Mouse (Mus musculus): Measurements from ENCODE around the gene Megf9. TPM values are rescaled to one million over a fixed set of nuclear protein-coding genes. Genes with fewer than 3 reads are reported as not detected.

Megf9 gene
- polyA plus RNA-seq, 1 experiment from 2014 or later = 10.5 TPM

DNA sequence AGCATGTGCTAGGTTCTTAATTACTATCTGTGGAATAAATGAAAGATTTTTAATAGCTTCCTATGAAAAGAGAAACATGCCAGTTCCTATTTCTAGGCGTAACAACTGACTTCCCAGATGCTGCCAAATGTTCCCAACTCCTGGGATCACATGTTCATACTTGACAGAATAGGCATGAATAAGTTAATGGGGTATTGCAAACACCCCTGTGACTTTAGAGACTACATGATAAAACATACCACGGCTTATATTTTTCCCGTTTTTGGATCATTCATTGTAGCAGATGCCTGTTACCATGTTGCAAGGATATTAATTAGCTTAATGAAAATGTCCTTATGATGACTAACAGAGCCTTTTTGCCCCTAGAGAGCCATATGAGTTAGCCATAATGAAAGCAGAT, 88.0 kb downstream of the Megf9 start:
- WGBS = 88% methylated on average over 3 of the region's 3 CpGs
- Histone ChIP-seq H3K4me1 (ENCODE audit: insufficient read depth, low read depth, low read length) (no peaks in the 10 kb centered on the region), H3K4me2 (replicated peaks; ENCODE audit: low read depth, low read length) (no peak overlapping the region), H3K27me3 (replicated peaks; ENCODE audit: insufficient read depth, low read length) (no peaks in the 10 kb centered on the region), H3K9ac (replicated peaks; ENCODE audit: low read depth) (no peak overlapping the region), H3K36me3 (ENCODE audit: insufficient read depth, low read length) (no peaks in the 10 kb centered on the region), H3K27ac (ENCODE audit: low read length) (no peak overlapping the region), H3K9me3 (ENCODE audit: low read length) (no peaks in the 10 kb centered on the region), H3K4me3 (ENCODE audit: low read depth, low read length) (no peak overlapping the region)
- no peak for TF ChIP-seq EP300 (IDR thresholded peaks at IDR 0.05)
- TF ChIP-seq CTCF (IDR thresholded peaks at IDR 0.05) = no peak
- DNase-seq (ENCODE audit: low spot score) (no peak), ATAC-seq (no peak)

DNA sequence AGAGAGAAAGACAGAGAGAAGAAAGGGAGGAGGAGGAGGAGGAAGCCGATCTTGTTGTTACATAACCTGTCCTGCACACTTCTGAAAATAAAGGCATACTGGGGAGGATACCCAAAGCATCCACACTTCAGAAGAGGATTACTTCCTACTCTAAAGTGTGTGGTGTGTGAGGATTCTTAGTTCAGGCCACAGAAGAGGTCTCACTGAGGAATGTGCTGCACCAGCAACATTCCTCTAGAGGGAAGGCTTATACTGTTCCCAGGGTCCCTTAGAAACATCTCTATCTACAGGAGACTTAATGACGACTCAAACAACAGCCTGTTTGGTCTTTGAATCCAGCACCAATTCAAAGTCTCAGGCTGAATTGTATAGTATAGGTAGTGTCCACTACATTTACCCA, 114.6 kb downstream of the Megf9 start:
- 42% methylated on average over 2 of the region's 2 CpGs for WGBS
- Histone ChIP-seq H3K9me3 (ENCODE audit: low read length) (no peaks in the 10 kb centered on the region), H3K4me3 (ENCODE audit: low read depth, low read length) (no peak overlapping the region), H3K4me2 (replicated peaks; ENCODE audit: low read depth, low read length) (no peak overlapping the region), H3K27ac (ENCODE audit: low read length) (no peak overlapping the region), H3K9ac (replicated peaks; ENCODE audit: low read depth) (no peak overlapping the region), H3K4me1 (ENCODE audit: insufficient read depth, low read depth, low read length) (no peaks in the 10 kb centered on the region), H3K36me3 (ENCODE audit: insufficient read depth, low read length) (no peaks in the 10 kb centered on the region), H3K27me3 (replicated peaks; ENCODE audit: insufficient read depth, low read length) (no peaks in the 10 kb centered on the region)
- ATAC-seq = no peak
- DNase-seq (ENCODE audit: low spot score) = no peak
- no peak for TF ChIP-seq EP300 (IDR thresholded peaks at IDR 0.05)
- no peak for TF ChIP-seq CTCF (IDR thresholded peaks at IDR 0.05)

DNA sequence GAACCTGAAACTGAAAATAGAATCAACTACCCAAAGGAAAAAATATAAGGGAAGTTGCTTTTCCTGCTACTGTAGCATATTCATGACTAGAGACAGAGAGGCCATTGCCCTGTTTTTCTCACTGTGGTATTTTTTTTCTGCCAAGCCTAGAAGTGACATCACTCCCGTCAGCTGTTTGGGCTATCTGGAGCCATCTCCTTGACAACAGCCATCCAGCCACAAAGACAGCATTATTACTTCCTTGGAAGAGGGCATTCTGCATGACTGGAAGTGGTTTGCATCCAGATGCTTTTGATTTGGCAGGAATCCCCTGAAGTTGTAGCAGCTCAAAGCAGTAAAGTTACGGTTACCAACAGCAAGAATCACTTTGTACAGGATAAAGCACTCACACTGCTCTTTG, 122.7 kb downstream of the Megf9 start:
- Histone ChIP-seq H3K9me3 (ENCODE audit: low read length) (no peaks in the 10 kb centered on the region), H3K4me1 (ENCODE audit: insufficient read depth, low read depth, low read length) (peaks cover 3% of the 10 kb centered on the region), H3K27ac (ENCODE audit: low read length) (no peak overlapping the region), H3K9ac (replicated peaks; ENCODE audit: low read depth) (no peak overlapping the region), H3K36me3 (ENCODE audit: insufficient read depth, low read length) (no peaks in the 10 kb centered on the region), H3K4me3 (ENCODE audit: low read depth, low read length) (no peak overlapping the region), H3K27me3 (replicated peaks; ENCODE audit: insufficient read depth, low read length) (no peaks in the 10 kb centered on the region), H3K4me2 (replicated peaks; ENCODE audit: low read depth, low read length) (no peak overlapping the region)
- WGBS = 71% methylated on average over 2 of the region's 2 CpGs
- TF ChIP-seq CTCF (IDR thresholded peaks at IDR 0.05) (no peak), EP300 (IDR thresholded peaks at IDR 0.05) (no peak)
- DNase-seq (ENCODE audit: low spot score) (no peak), ATAC-seq (no peak)

DNA sequence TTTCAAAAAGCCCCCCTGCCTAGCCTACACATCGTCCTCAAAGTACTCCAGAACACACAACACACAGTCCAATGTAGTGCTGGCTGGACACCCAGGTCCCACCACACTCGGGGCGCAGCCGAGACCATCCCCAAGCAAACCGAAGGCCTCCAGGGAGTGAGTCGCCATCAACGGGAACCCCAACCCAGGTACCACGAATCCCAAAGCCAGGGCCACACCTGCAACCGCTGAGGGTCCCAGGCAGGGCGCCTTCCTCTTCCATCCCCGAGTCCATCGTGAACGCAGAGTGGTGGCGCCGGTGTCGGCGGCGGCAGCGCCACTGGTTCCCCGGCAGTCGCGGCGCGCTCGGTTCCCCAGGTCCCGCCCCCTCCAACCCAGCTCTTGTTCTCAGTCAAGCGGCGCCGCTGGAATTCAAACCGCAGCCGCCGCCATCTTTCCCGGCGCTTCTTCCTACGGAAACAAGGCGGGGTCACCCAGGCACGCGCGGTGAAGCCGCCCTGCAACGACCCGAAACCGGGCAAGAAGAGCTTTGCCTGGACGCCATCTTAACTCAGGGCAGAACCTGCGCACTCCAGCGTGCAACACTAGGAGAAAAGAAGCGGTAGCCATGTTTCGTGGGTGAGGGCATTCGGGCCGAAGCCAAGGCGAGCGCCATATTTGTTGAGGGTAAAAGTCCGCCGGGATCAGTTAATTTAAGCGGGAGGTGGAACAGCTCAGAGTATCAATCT, 124.6 kb downstream of the Megf9 start, which contains the start of gene Cdk5rap2:
Cdk5rap2 (minus strand) TSS at position 450 of the 728 bp plus-strand sequence.
- peak; percentile 99 for DNase-seq (ENCODE audit: low spot score)
- Histone ChIP-seq H3K36me3 (ENCODE audit: insufficient read depth, low read length) (no peaks in the 10 kb centered on the region), H3K9me3 (ENCODE audit: low read length) (no peaks in the 10 kb centered on the region), H3K27me3 (replicated peaks; ENCODE audit: insufficient read depth, low read length) (no peaks in the 10 kb centered on the region), H3K27ac (ENCODE audit: low read length) (no peak within 1 kb of the TSS), H3K4me3 (ENCODE audit: low read depth, low read length) (peak within 1 kb of the TSS; percentile 74), H3K4me1 (ENCODE audit: insufficient read depth, low read depth, low read length) (peaks cover 3% of the 10 kb centered on the region), H3K4me2 (replicated peaks; ENCODE audit: low read depth, low read length) (peak within 1 kb of the TSS; percentile 91), H3K9ac (replicated peaks; ENCODE audit: low read depth) (peak within 1 kb of the TSS; percentile 62)
- WGBS = under 1% methylated on average over 54 of the region's 55 CpGs
- ATAC-seq = peak; percentile 100
- TF ChIP-seq CTCF (IDR thresholded peaks at IDR 0.05) (peak; percentile 38; the same call in 1 of the 2 replicates), EP300 (IDR thresholded peaks at IDR 0.05) (peak; percentile 46; the same call in 1 of the 2 replicates)

DNA sequence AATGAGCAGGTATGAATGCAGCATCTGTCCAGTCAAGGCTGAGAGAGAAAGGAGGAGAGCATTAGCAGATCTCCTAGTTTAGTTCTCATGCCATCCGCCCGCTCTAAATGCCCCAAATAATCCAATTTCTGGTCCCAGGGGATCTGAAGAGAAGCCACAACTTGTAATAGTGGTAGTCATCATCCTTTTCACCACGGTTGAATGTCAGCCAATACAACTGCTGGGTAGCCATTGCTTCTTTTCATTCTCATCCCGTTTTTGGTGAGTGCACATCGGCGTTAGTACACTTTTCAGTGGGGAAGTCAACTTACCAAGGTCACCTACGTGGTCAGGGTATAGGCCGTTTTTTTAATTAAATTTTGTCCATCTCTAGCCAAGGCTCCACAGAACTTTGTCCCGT, 125.3 kb downstream of the Megf9 start:
- Histone ChIP-seq H3K4me1 (ENCODE audit: insufficient read depth, low read depth, low read length) (peaks cover 3% of the 10 kb centered on the region), H3K36me3 (ENCODE audit: insufficient read depth, low read length) (no peaks in the 10 kb centered on the region), H3K27me3 (replicated peaks; ENCODE audit: insufficient read depth, low read length) (no peaks in the 10 kb centered on the region), H3K27ac (ENCODE audit: low read length) (no peak overlapping the region), H3K9ac (replicated peaks; ENCODE audit: low read depth) (peak overlapping the region; percentile 62; the same call in 1 of the 2 replicates), H3K4me2 (replicated peaks; ENCODE audit: low read depth, low read length) (peak overlapping the region; percentile 91), H3K4me3 (ENCODE audit: low read depth, low read length) (peak overlapping the region; percentile 74), H3K9me3 (ENCODE audit: low read length) (no peaks in the 10 kb centered on the region)
- TF ChIP-seq EP300 (IDR thresholded peaks at IDR 0.05) (no peak), CTCF (IDR thresholded peaks at IDR 0.05) (no peak)
- DNase-seq (ENCODE audit: low spot score) (no peak), ATAC-seq (no peak)
- 9% methylated on average over 9 of the region's 9 CpGs for WGBS

DNA sequence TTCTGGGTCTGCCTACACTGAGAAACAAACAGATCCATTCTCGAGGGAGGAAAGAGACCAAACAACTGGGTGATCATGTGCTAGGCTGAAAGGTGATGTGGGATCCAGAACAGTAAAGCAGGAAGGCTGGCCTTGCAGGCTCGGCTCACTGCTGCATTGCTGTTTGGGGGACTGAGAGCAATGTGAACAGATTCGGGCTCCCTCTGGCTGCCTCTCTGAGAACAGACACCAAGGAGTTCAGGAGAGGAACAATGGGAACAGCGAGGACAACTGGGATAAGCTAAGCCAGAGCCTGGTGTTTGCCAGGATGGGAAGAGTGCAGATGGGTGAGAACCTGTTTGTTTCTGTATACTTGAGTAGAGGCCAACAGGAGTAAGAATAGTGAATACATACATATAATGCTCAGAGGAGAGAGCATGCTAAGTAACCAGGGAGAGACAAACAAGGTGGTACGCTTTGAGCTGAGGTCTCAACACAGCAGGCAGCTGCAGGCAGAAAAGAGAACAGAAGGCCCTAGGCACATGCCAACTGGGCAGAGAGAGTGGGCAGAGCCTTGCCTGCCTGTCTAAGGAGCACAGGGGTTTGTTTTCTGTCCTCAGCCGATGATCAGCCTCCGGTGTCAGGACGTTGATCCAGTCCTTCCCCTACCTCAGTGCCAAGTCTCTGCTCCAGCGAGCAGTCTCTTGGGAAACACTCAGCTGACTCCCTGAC, 132.5 kb downstream of the Megf9 start:
- Histone ChIP-seq H3K9ac (replicated peaks; ENCODE audit: low read depth) (no peak overlapping the region), H3K27me3 (replicated peaks; ENCODE audit: insufficient read depth, low read length) (no peaks in the 10 kb centered on the region), H3K27ac (ENCODE audit: low read length) (no peak overlapping the region), H3K36me3 (ENCODE audit: insufficient read depth, low read length) (no peaks in the 10 kb centered on the region), H3K4me2 (replicated peaks; ENCODE audit: low read depth, low read length) (no peak overlapping the region), H3K4me1 (ENCODE audit: insufficient read depth, low read depth, low read length) (no peaks in the 10 kb centered on the region), H3K9me3 (ENCODE audit: low read length) (no peaks in the 10 kb centered on the region), H3K4me3 (ENCODE audit: low read depth, low read length) (no peak overlapping the region)
- ATAC-seq (0 out of 2 replicates have a peak, but pooled peaks have one; percentile 43), DNase-seq (ENCODE audit: low spot score) (peak; percentile 30)
- 70% methylated on average over 9 of the region's 9 CpGs for WGBS
- peak; percentile 63 for TF ChIP-seq CTCF (IDR thresholded peaks at IDR 0.05)
- TF ChIP-seq EP300 (IDR thresholded peaks at IDR 0.05) = no peak

Data from lung, postnatal 0 days (tissue).